Mouse (Mus musculus): Measurements from ENCODE around the gene Myom1. TPM values are rescaled to one million over a fixed set of nuclear protein-coding genes. Genes with fewer than 3 reads are reported as not detected.

Gene Myom1
- polyA plus RNA-seq, 1 experiment from 2014 or later, result 15.0 TPM

GRCm38 (mm10) chr17:71168205-71168815, 165.9 kb downstream of the Myom1 start:
- ATAC-seq (ENCODE audit: low FRiP score, low read depth), result no peak
- 75% methylated on average over 5 of the region's 5 CpGs for WGBS
- Histone ChIP-seq H3K36me3 (no peaks in the 10 kb centered on the region), H3K9ac (no peak overlapping the region), H3K27me3 (no peaks in the 10 kb centered on the region), H3K4me1 (no peaks in the 10 kb centered on the region), H3K27ac (no peak overlapping the region), H3K9me3 (no peaks in the 10 kb centered on the region), H3K4me2 (replicated peaks) (no peak overlapping the region), H3K4me3 (no peak overlapping the region)

GRCm38 (mm10) chr17:71168846-71169245, 166.4 kb downstream of the Myom1 start:
- no peak overlapping the region for H3K27ac ChIP-seq
- H3K27me3 ChIP-seq, result no peaks in the 10 kb centered on the region
- H3K9ac ChIP-seq, result no peak overlapping the region
- H3K9me3 ChIP-seq, result no peaks in the 10 kb centered on the region
- ATAC-seq (ENCODE audit: low FRiP score, low read depth), result no peak
- H3K36me3 ChIP-seq, result no peaks in the 10 kb centered on the region
- H3K4me3 ChIP-seq, result no peak overlapping the region
- WGBS, result 72% methylated on average over 9 of the region's 9 CpGs
- no peaks in the 10 kb centered on the region for H3K4me1 ChIP-seq
- H3K4me2 ChIP-seq (replicated peaks), result no peak overlapping the region

DNA sequence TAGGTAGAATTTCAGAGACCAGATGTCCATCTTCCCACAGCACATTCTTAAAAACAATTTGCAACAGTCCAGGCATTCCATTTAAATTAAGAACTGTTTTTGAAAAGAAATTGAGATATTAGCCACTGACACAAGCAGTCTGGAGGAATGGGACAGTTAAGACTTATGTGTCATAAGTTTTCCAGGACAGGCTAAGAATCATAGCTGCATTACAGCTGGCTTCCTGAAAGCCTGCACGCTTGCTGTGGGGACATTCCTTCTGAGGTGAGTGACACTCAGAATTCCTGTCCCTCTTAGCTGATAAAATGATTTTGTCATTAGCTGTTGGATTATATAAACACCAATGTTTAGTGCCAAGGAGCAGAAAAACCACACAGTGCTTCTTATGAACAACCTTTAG, 167.2 kb downstream of the Myom1 start:
- no peak for ATAC-seq (ENCODE audit: low FRiP score, low read depth)
- H3K27ac ChIP-seq, result no peak overlapping the region
- H3K4me2 ChIP-seq (replicated peaks), result no peak overlapping the region
- H3K36me3 ChIP-seq, result no peaks in the 10 kb centered on the region
- no peaks in the 10 kb centered on the region for H3K4me1 ChIP-seq
- H3K4me3 ChIP-seq, result no peak overlapping the region
- no peaks in the 10 kb centered on the region for H3K9me3 ChIP-seq
- H3K9ac ChIP-seq, result no peak overlapping the region
- H3K27me3 ChIP-seq, result no peaks in the 10 kb centered on the region
- WGBS, result 73% methylated on average over 1 of the region's 1 CpGs

DNA sequence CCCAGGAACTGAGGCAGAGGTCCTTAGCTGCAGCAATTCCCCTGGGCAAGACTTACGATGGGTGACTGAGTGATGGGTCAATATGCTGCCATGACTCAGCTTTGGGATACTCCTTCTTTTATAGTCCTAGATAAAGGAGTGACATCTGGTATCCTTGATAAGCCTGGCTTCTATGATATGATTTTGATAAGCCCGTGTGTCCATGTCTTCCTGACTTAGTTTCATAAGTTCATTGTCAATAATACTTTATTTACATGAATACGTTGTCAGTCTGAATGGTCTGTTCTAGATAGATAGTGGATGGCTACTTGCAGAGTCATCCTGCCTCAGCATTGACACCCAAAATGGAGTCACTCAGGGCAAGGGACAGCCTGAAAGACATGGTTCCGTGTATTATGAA, 168.7 kb downstream of the Myom1 start:
- no peaks in the 10 kb centered on the region for H3K4me1 ChIP-seq
- H3K9me3 ChIP-seq, result no peaks in the 10 kb centered on the region
- H3K4me3 ChIP-seq, result no peak overlapping the region
- H3K27ac ChIP-seq, result no peak overlapping the region
- H3K36me3 ChIP-seq, result no peaks in the 10 kb centered on the region
- no peaks in the 10 kb centered on the region for H3K27me3 ChIP-seq
- no peak overlapping the region for H3K9ac ChIP-seq
- no peak for ATAC-seq (ENCODE audit: low FRiP score, low read depth)
- WGBS, result 88% methylated on average over 4 of the region's 4 CpGs
- no peak overlapping the region for H3K4me2 ChIP-seq (replicated peaks)

Other genes with a start within 250 kb of the Myom1 start
- gene Tgif1, start 149.1 kb upstream of the Myom1 start, polyA plus RNA-seq (2015; fragmentation: Nextera tagmentation; extraction: Ambion mirVana), result 98.7 and 103 TPM in 2 replicates
- gene Myl12a, start 245 bp downstream of the Myom1 start, polyA plus RNA-seq (2015; fragmentation: Nextera tagmentation; extraction: Ambion mirVana), result 700 and 703 TPM in 2 replicates
- 54.1 and 56.9 TPM in 2 replicates for gene Lpin2, start 179.9 kb downstream of the Myom1 start, polyA plus RNA-seq (2015; fragmentation: Nextera tagmentation; extraction: Ambion mirVana)